7 mouse cellular contexts compared by ENCODE assay signal in genomic region chr14:105176381-105177168, GRCm38 (mm10). TPM values are rescaled to one million over a fixed set of nuclear protein-coding genes. Genes with fewer than 3 reads are reported as not detected.
DNase-seq lines count a peak whose midpoint lies in the region; ATAC-seq and TF ChIP-seq lines count a peak whose summit lies in the region.

No protein-coding gene starts in this region.

- no peaks in the 10 kb centered on the region for H3K9me3 ChIP-seq in kidney, embryonic 14.5 days (ENCODE audit: control insufficient read depth, low read length)
- no peaks in the 10 kb centered on the region for H3K9me3 ChIP-seq in liver, postnatal 0 days (ENCODE audit: low read length)
- no peaks in the 10 kb centered on the region for H3K9me3 ChIP-seq in neural tube, embryonic 14.5 days (ENCODE audit: control insufficient read depth, low read length)

- ATAC-seq in kidney, embryonic 14.5 days (ENCODE audit: low FRiP score, low TSS enrichment): peak; percentile 77
- peak; percentile 71 for ATAC-seq in liver, postnatal 0 days
- ATAC-seq in neural tube, embryonic 14.5 days (ENCODE audit: low read depth): peak; percentile 75

- peaks cover 17% of the 10 kb centered on the region for H3K4me1 ChIP-seq in kidney, embryonic 14.5 days (ENCODE audit: control insufficient read depth, insufficient read depth, low read length)
- H3K4me1 ChIP-seq in liver, postnatal 0 days (ENCODE audit: insufficient read depth): peaks cover 22% of the 10 kb centered on the region
- H3K4me1 ChIP-seq in neural tube, embryonic 14.5 days (ENCODE audit: control insufficient read depth, insufficient read depth, low read length): peaks cover 18% of the 10 kb centered on the region

- H3K27me3 ChIP-seq in kidney, embryonic 14.5 days (ENCODE audit: control insufficient read depth, insufficient read depth, low read length): no peaks in the 10 kb centered on the region
- no peaks in the 10 kb centered on the region for H3K27me3 ChIP-seq in liver, postnatal 0 days (ENCODE audit: insufficient read depth, low read length)
- no peaks in the 10 kb centered on the region for H3K27me3 ChIP-seq in neural tube, embryonic 14.5 days (ENCODE audit: control insufficient read depth, insufficient read depth, low read length)

- peak overlapping the region; percentile 67 for H3K4me2 ChIP-seq in kidney, embryonic 14.5 days (replicated peaks; ENCODE audit: low read depth, low read length)
- H3K4me2 ChIP-seq in liver, postnatal 0 days (ENCODE audit: low read depth, low read length): peak overlapping the region; percentile 94
- peak overlapping the region; percentile 76 for H3K4me2 ChIP-seq in neural tube, embryonic 14.5 days (ENCODE audit: low read depth, low read length)

- H3K27ac ChIP-seq in kidney, embryonic 14.5 days (ENCODE audit: low read depth, low read length): peak overlapping the region; percentile 93
- peak overlapping the region; percentile 92 for H3K27ac ChIP-seq in liver, postnatal 0 days (ENCODE audit: low read depth)
- peak overlapping the region; percentile 96 for H3K27ac ChIP-seq in neural tube, embryonic 14.5 days (ENCODE audit: low read depth, low read length)

- DNase-seq in urinary bladder, postnatal 36 days (ENCODE audit: low spot score in 2 of 2): peak; percentile 16 to 37
- DNase-seq in urinary bladder, postnatal 10 days (ENCODE audit: low spot score): no peak
- peak; percentile 57 for DNase-seq in cerebellum, adult 9-11 months
- peak; percentile 7 for DNase-seq in gastrocnemius, postnatal 25 days
- DNase-seq in liver, postnatal 0 days: peak; percentile 48

- under 1% methylated on average over 56 of the region's 74 CpGs for WGBS in kidney, embryonic 14.5 days
- WGBS in liver, postnatal 0 days (ENCODE audit: insufficient replicate concordance): under 1% methylated on average over 60 of the region's 74 CpGs
- under 1% methylated on average over 74 of the region's 74 CpGs for WGBS in neural tube, embryonic 14.5 days

- no peaks in the 10 kb centered on the region for H3K36me3 ChIP-seq in kidney, embryonic 14.5 days (ENCODE audit: control insufficient read depth, insufficient read depth, low read length)
- no peaks in the 10 kb centered on the region for H3K36me3 ChIP-seq in liver, postnatal 0 days (replicated peaks; ENCODE audit: insufficient read depth, low read length)
- H3K36me3 ChIP-seq in neural tube, embryonic 14.5 days (ENCODE audit: control insufficient read depth, insufficient read depth, low read length): no peaks in the 10 kb centered on the region

- TF ChIP-seq EP300 in liver, postnatal 0 days (IDR thresholded peaks at IDR 0.05; ENCODE audit: low read depth): no peak

- H3K4me3 ChIP-seq in kidney, embryonic 14.5 days (ENCODE audit: low read length): peak overlapping the region; percentile 98
- peak overlapping the region; percentile 98 for H3K4me3 ChIP-seq in liver, postnatal 0 days (ENCODE audit: low read depth, low read length)
- peak overlapping the region; percentile 95 for H3K4me3 ChIP-seq in neural tube, embryonic 14.5 days (ENCODE audit: low read depth, low read length)

- H3K9ac ChIP-seq in kidney, embryonic 14.5 days (ENCODE audit: low read depth, low read length): peak overlapping the region; percentile 100
- peak overlapping the region; percentile 99 for H3K9ac ChIP-seq in liver, postnatal 0 days (replicated peaks)
- peak overlapping the region; percentile 97 for H3K9ac ChIP-seq in neural tube, embryonic 14.5 days (replicated peaks; ENCODE audit: low read depth, low read length)

- TF ChIP-seq CTCF in liver, postnatal 0 days (IDR thresholded peaks at IDR 0.05; ENCODE audit: low read depth): no peak

RNA-seq across cellular contexts. Expression of gene Rbm26, which starts 0.6 kb away (rescaled TPM):
- 10 to 100 TPM; 16.6 to 17.0 TPM for total RNA-seq in gastrocnemius, postnatal 25 days (2021)
- 50.1 and 51.7 TPM in 2 replicates for polyA plus RNA-seq in kidney, embryonic 14.5 days (2014; fragmentation: Nextera tagmentation; extraction: Ambion mirVana)
- 8.3 and 9.8 TPM in 2 replicates for polyA plus RNA-seq in liver, postnatal 0 days (2015; fragmentation: Nextera tagmentation; extraction: Ambion mirVana)
- 52.5 and 52.6 TPM in 2 replicates for polyA plus RNA-seq in neural tube, embryonic 14.5 days (2014; fragmentation: Nextera tagmentation; extraction: Ambion mirVana)
